ENCODE assay signal across 26 mouse cellular contexts in the genomic region with DNA sequence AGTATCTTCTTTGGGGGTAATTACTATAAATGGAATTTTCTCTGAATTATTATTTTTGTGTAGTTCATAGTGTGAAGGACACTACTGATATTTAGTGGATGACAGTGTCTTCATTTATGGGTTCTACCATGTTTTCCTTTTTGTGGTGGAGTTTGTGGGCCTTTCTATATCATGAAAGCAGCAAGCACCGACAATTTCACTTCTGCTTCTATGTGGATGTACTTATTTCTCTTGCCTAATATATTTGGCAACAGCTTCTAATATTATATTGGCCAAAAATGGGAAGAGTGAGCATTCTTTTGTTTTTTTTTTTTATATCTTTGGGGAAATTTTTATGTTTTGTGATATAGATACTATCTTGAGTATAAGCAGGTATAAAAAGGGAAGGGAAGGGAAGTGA. TPM values are rescaled to one million over a fixed set of nuclear protein-coding genes. Genes with fewer than 3 reads are reported as not detected.
"Had no signal": no experiment of that assay in that cellular context is flagged by ENCODE, and none has a peak within 500 bp of the region (broad histone marks: within the 10 kb centered on the region; RNA-seq: fewer than 3 reads in every experiment).

No protein-coding gene starts in this region.

- H3K27me3 ChIP-seq: liver, embryonic 13.5 days; liver, embryonic 15.5 days; lung, embryonic 15.5 days; midbrain, embryonic 12.5 days; neural tube, embryonic 13.5 days; neural tube, embryonic 15.5 days; stomach, embryonic 15.5 days had no signal

- H3K9me3 ChIP-seq: liver, embryonic 13.5 days; liver, embryonic 15.5 days; lung, embryonic 15.5 days; midbrain, embryonic 10.5 days; midbrain, embryonic 12.5 days; neural tube, embryonic 13.5 days; neural tube, embryonic 15.5 days; stomach, embryonic 15.5 days had no signal

- H3K4me1 ChIP-seq: liver, embryonic 13.5 days; liver, embryonic 15.5 days; lung, embryonic 15.5 days; midbrain, embryonic 10.5 days; midbrain, embryonic 12.5 days; neural tube, embryonic 13.5 days; neural tube, embryonic 15.5 days; stomach, embryonic 15.5 days had no signal

- DNase-seq: liver, embryonic 13.5 days; liver, postnatal 0 days; lung, adult 2 months; lung, postnatal 14 days; lung, postnatal 36 days; midbrain, embryonic 14.5 days; right cerebral cortex, postnatal 14 days; thymus, adult 18-20 months; thymus, postnatal 25 days; thymus, postnatal 4 days had no signal

- H3K27ac ChIP-seq: liver, embryonic 13.5 days; liver, embryonic 15.5 days; lung, embryonic 15.5 days; midbrain, embryonic 10.5 days; midbrain, embryonic 12.5 days; neural tube, embryonic 13.5 days; neural tube, embryonic 15.5 days; stomach, embryonic 15.5 days; stomach, postnatal 0 days had no signal

- H3K4me3 ChIP-seq: liver, embryonic 13.5 days; liver, embryonic 15.5 days; lung, embryonic 15.5 days; midbrain, embryonic 10.5 days; midbrain, embryonic 12.5 days; myocyte; neural tube, embryonic 13.5 days; neural tube, embryonic 15.5 days; stomach, embryonic 15.5 days had no signal

- ATAC-seq: liver, postnatal 0 days; lung, postnatal 0 days; midbrain, embryonic 16.5 days had no signal

- H3K36me3 ChIP-seq: liver, embryonic 13.5 days; liver, embryonic 15.5 days; lung, embryonic 15.5 days; midbrain, embryonic 10.5 days; midbrain, embryonic 12.5 days; neural tube, embryonic 13.5 days; neural tube, embryonic 15.5 days; stomach, embryonic 15.5 days had no signal

- H3K4me2 ChIP-seq: liver, embryonic 13.5 days; liver, embryonic 15.5 days; lung, embryonic 15.5 days; midbrain, embryonic 12.5 days; neural tube, embryonic 13.5 days; neural tube, embryonic 15.5 days; stomach, embryonic 15.5 days had no signal

- H3K9ac ChIP-seq: liver, embryonic 13.5 days; liver, embryonic 15.5 days; liver, postnatal 0 days; lung, embryonic 15.5 days; midbrain, embryonic 12.5 days; neural tube, embryonic 13.5 days; neural tube, embryonic 15.5 days; stomach, embryonic 15.5 days had no signal

RNA-seq across cellular contexts. Expression of gene Ugt1a8, which starts 5.9 kb away (rescaled TPM):
- total RNA-seq: megakaryocyte-erythroid progenitor cell, adult 5-6 weeks had no signal
- polyA plus RNA-seq: liver, embryonic 13.5 days; liver, embryonic 15.5 days; liver, postnatal 0 days; lung, adult 2 months; lung, embryonic 15.5 days; lung, postnatal 0 days; midbrain, embryonic 10.5 days; midbrain, embryonic 12.5 days; midbrain, embryonic 14.5 days; midbrain, embryonic 16.5 days; myocyte; neural tube, embryonic 11.5 days; neural tube, embryonic 13.5 days; neural tube, embryonic 15.5 days; spleen, adult 2 months; stomach, embryonic 15.5 days; stomach, postnatal 0 days; testis, adult 2 months; urinary bladder, adult 2 months had no signal

RNA-seq across cellular contexts. Expression of gene Ugt1a9, which starts 11.1 kb away (rescaled TPM):
- polyA plus RNA-seq: lung, embryonic 15.5 days; midbrain, embryonic 10.5 days; midbrain, embryonic 12.5 days; midbrain, embryonic 14.5 days; midbrain, embryonic 16.5 days; myocyte; neural tube, embryonic 11.5 days; neural tube, embryonic 13.5 days; spleen, adult 2 months; urinary bladder, adult 2 months had no signal

RNA-seq across cellular contexts. Expression of gene Ugt1a6b, which starts 21.4 kb away (rescaled TPM):
- polyA plus RNA-seq: midbrain, embryonic 10.5 days; midbrain, embryonic 12.5 days; neural tube, embryonic 11.5 days; neural tube, embryonic 13.5 days; neural tube, embryonic 15.5 days had no signal

RNA-seq across cellular contexts. Expression of gene Ugt1a10, which starts 26.5 kb away (rescaled TPM):
- total RNA-seq: megakaryocyte-erythroid progenitor cell, adult 5-6 weeks had no signal
- polyA plus RNA-seq: liver, embryonic 13.5 days; liver, embryonic 15.5 days; lung, adult 2 months; lung, postnatal 0 days; midbrain, embryonic 10.5 days; midbrain, embryonic 12.5 days; midbrain, embryonic 14.5 days; midbrain, embryonic 16.5 days; myocyte; neural tube, embryonic 11.5 days; neural tube, embryonic 13.5 days; neural tube, embryonic 15.5 days; spleen, adult 2 months; stomach, embryonic 15.5 days; stomach, postnatal 0 days; testis, adult 2 months; urinary bladder, adult 2 months had no signal
